Mouse (Mus musculus): ENCODE measurements around the gene Cfap100. TPM values are rescaled to one million over a fixed set of nuclear protein-coding genes. Genes with fewer than 3 reads are reported as not detected.

Cfap100 gene
- polyA plus RNA-seq, 1 experiment from 2014 or later: 0.57 TPM

GRCm38 (mm10) chr6:90426003-90426402, 2.6 kb downstream of the Cfap100 start:
- no peaks in the 10 kb centered on the region for H3K4me1 ChIP-seq (ENCODE audit: insufficient read depth)
- 67% methylated on average over 4 of the region's 4 CpGs for WGBS
- no peaks in the 10 kb centered on the region for H3K36me3 ChIP-seq (ENCODE audit: insufficient read depth)
- H3K27me3 ChIP-seq (ENCODE audit: insufficient read depth, low read length): 0 out of 2 replicates have a peak, but pooled peaks cover 4% of the 10 kb centered on the region
- TF ChIP-seq CTCF (IDR thresholded peaks at IDR 0.05; ENCODE audit: low read depth): no peak
- no peak overlapping the region for H3K27ac ChIP-seq (ENCODE audit: low read depth)
- no peak overlapping the region for H3K4me3 ChIP-seq (ENCODE audit: low read depth, low read length)
- DNase-seq (no peak), ATAC-seq (ENCODE audit: insufficient read depth) (no peak)
- H3K4me2 ChIP-seq: no peak overlapping the region
- no peak overlapping the region for H3K9ac ChIP-seq
- H3K9me3 ChIP-seq (ENCODE audit: low read depth, low read length): no peaks in the 10 kb centered on the region

- H3K27ac ChIP-seq (ENCODE audit: low read depth): no peak overlapping the region
- H3K27me3 ChIP-seq (ENCODE audit: insufficient read depth, low read length): 0 out of 2 replicates have a peak, but pooled peaks cover 4% of the 10 kb centered on the region
- 82% methylated on average over 3 of the region's 3 CpGs for WGBS
- no peaks in the 10 kb centered on the region for H3K9me3 ChIP-seq (ENCODE audit: low read depth, low read length)
- H3K36me3 ChIP-seq (ENCODE audit: insufficient read depth): no peaks in the 10 kb centered on the region
- no peak overlapping the region for H3K9ac ChIP-seq
- no peak overlapping the region for H3K4me3 ChIP-seq (ENCODE audit: low read depth, low read length)
- no peak for DNase-seq
- no peak for TF ChIP-seq CTCF (IDR thresholded peaks at IDR 0.05; ENCODE audit: low read depth)
- no peak overlapping the region for H3K4me2 ChIP-seq
- no peaks in the 10 kb centered on the region for H3K4me1 ChIP-seq (ENCODE audit: insufficient read depth)
- ATAC-seq (ENCODE audit: insufficient read depth): no peak
Observed at GRCm38 (mm10) chr6:90425361-90425760, 3.2 kb downstream of the Cfap100 start.

- Histone ChIP-seq H3K4me2 (peak overlapping the region; percentile 50), H3K27me3 (ENCODE audit: insufficient read depth, low read length) (0 out of 2 replicates have a peak, but pooled peaks cover 3% of the 10 kb centered on the region), H3K9ac (peak overlapping the region; percentile 25), H3K4me3 (ENCODE audit: low read depth, low read length) (no peak overlapping the region), H3K36me3 (ENCODE audit: insufficient read depth) (no peaks in the 10 kb centered on the region), H3K4me1 (ENCODE audit: insufficient read depth) (no peaks in the 10 kb centered on the region), H3K9me3 (ENCODE audit: low read depth, low read length) (no peaks in the 10 kb centered on the region), H3K27ac (ENCODE audit: low read depth) (no peak overlapping the region)
- DNase-seq: peak; percentile 91
- 10% methylated on average over 14 of the region's 14 CpGs for WGBS
- peak; percentile 85 for ATAC-seq (ENCODE audit: insufficient read depth)
- peak; percentile 94 for TF ChIP-seq CTCF (IDR thresholded peaks at IDR 0.05; ENCODE audit: low read depth)
Observed at GRCm38 (mm10) chr6:90422565-90422964, 6.0 kb downstream of the Cfap100 start.

GRCm38 (mm10) chr6:90411926-90412325, 16.7 kb downstream of the Cfap100 start:
- ATAC-seq (ENCODE audit: insufficient read depth) (no peak), DNase-seq (no peak)
- H3K9me3 ChIP-seq (ENCODE audit: low read depth, low read length): no peaks in the 10 kb centered on the region
- 76% methylated on average over 7 of the region's 7 CpGs for WGBS
- H3K27me3 ChIP-seq (ENCODE audit: insufficient read depth, low read length): no peaks in the 10 kb centered on the region
- H3K4me2 ChIP-seq: no peak overlapping the region
- no peak for TF ChIP-seq CTCF (IDR thresholded peaks at IDR 0.05; ENCODE audit: low read depth)
- no peaks in the 10 kb centered on the region for H3K4me1 ChIP-seq (ENCODE audit: insufficient read depth)
- H3K36me3 ChIP-seq (ENCODE audit: insufficient read depth): no peaks in the 10 kb centered on the region
- H3K9ac ChIP-seq: no peak overlapping the region
- H3K4me3 ChIP-seq (ENCODE audit: low read depth, low read length): no peak overlapping the region
- H3K27ac ChIP-seq (ENCODE audit: low read depth): no peak overlapping the region

GRCm38 (mm10) chr6:90410972-90411371, 17.6 kb downstream of the Cfap100 start:
- H3K27ac ChIP-seq (ENCODE audit: low read depth): no peak overlapping the region
- H3K4me1 ChIP-seq (ENCODE audit: insufficient read depth): no peaks in the 10 kb centered on the region
- no peak overlapping the region for H3K4me3 ChIP-seq (ENCODE audit: low read depth, low read length)
- H3K9ac ChIP-seq: no peak overlapping the region
- DNase-seq (no peak), ATAC-seq (ENCODE audit: insufficient read depth) (no peak)
- no peaks in the 10 kb centered on the region for H3K9me3 ChIP-seq (ENCODE audit: low read depth, low read length)
- no peak overlapping the region for H3K4me2 ChIP-seq
- no peak for TF ChIP-seq CTCF (IDR thresholded peaks at IDR 0.05; ENCODE audit: low read depth)
- WGBS: 70% methylated on average over 1 of the region's 1 CpGs
- no peaks in the 10 kb centered on the region for H3K36me3 ChIP-seq (ENCODE audit: insufficient read depth)
- no peaks in the 10 kb centered on the region for H3K27me3 ChIP-seq (ENCODE audit: insufficient read depth, low read length)

GRCm38 (mm10) chr6:90408632-90409031, 20.0 kb downstream of the Cfap100 start:
- no peaks in the 10 kb centered on the region for H3K9me3 ChIP-seq (ENCODE audit: low read depth, low read length)
- H3K4me1 ChIP-seq (ENCODE audit: insufficient read depth): no peaks in the 10 kb centered on the region
- ATAC-seq (ENCODE audit: insufficient read depth) (no peak), DNase-seq (no peak)
- 0 out of 2 replicates have a peak, but pooled peaks cover 1% of the 10 kb centered on the region for H3K36me3 ChIP-seq (ENCODE audit: insufficient read depth)
- TF ChIP-seq CTCF (IDR thresholded peaks at IDR 0.05; ENCODE audit: low read depth): no peak
- no peak overlapping the region for H3K4me2 ChIP-seq
- H3K27me3 ChIP-seq (ENCODE audit: insufficient read depth, low read length): no peaks in the 10 kb centered on the region
- H3K9ac ChIP-seq: no peak overlapping the region
- H3K4me3 ChIP-seq (ENCODE audit: low read depth, low read length): no peak overlapping the region
- no peak overlapping the region for H3K27ac ChIP-seq (ENCODE audit: low read depth)

GRCm38 (mm10) chr6:90397291-90397690, 31.3 kb downstream of the Cfap100 start:
- H3K36me3 ChIP-seq (ENCODE audit: insufficient read depth): peaks cover 19% of the 10 kb centered on the region
- no peaks in the 10 kb centered on the region for H3K9me3 ChIP-seq (ENCODE audit: low read depth, low read length)
- no peak for DNase-seq
- no peaks in the 10 kb centered on the region for H3K27me3 ChIP-seq (ENCODE audit: insufficient read depth, low read length)
- ATAC-seq (ENCODE audit: insufficient read depth): no peak
- H3K4me1 ChIP-seq (ENCODE audit: insufficient read depth): no peaks in the 10 kb centered on the region
- no peak overlapping the region for H3K27ac ChIP-seq (ENCODE audit: low read depth)
- TF ChIP-seq CTCF (IDR thresholded peaks at IDR 0.05; ENCODE audit: low read depth): no peak
- no peak overlapping the region for H3K4me2 ChIP-seq
- WGBS: 89% methylated on average over 3 of the region's 3 CpGs
- no peak overlapping the region for H3K4me3 ChIP-seq (ENCODE audit: low read depth, low read length)
- H3K9ac ChIP-seq: no peak overlapping the region

GRCm38 (mm10) chr6:90395751-90396150, 32.8 kb downstream of the Cfap100 start:
- no peak for ATAC-seq (ENCODE audit: insufficient read depth)
- 91% methylated on average over 2 of the region's 2 CpGs for WGBS

More at GRCm38 (mm10) chr6:90395751-90396150, 32.8 kb downstream of the Cfap100 start:
- no peak overlapping the region for H3K27ac ChIP-seq (ENCODE audit: low read depth)
- H3K4me3 ChIP-seq (ENCODE audit: low read depth, low read length): no peak overlapping the region
- no peak overlapping the region for H3K9ac ChIP-seq
- no peaks in the 10 kb centered on the region for H3K27me3 ChIP-seq (ENCODE audit: insufficient read depth, low read length)
- DNase-seq: no peak
- no peaks in the 10 kb centered on the region for H3K9me3 ChIP-seq (ENCODE audit: low read depth, low read length)
- TF ChIP-seq CTCF (IDR thresholded peaks at IDR 0.05; ENCODE audit: low read depth): no peak
- H3K4me2 ChIP-seq: no peak overlapping the region
- H3K36me3 ChIP-seq (ENCODE audit: insufficient read depth): peaks cover 28% of the 10 kb centered on the region
- no peaks in the 10 kb centered on the region for H3K4me1 ChIP-seq (ENCODE audit: insufficient read depth)

Data from lung, embryonic 14.5 days (tissue).